Mouse (Mus musculus) left cerebral cortex, postnatal 10 days (tissue): ENCODE measurements around the gene Mrpl43. TPM values are rescaled to one million over a fixed set of nuclear protein-coding genes. Genes with fewer than 3 reads are reported as not detected.
A peak's percentile ranks its signal among the peaks of the same experiment; 100 is the strongest.

Source experiments
- DNase-seq, 2 experiments: peaks; one replicate each; pipeline ENCODE4 v3.0.0; 2021 to 2022; ENCODE audit warnings: low spot score in 2 of 2, mixed read lengths in 1 of 2; ENCODE audit errors: extremely low spot score in 1 of 2
- intact Hi-C: fragments of 180-260 bp; cut with DNase I; formaldehyde crosslinking; loops from one replicate; pipeline ENCODE4 v1.15.1; 2025
- total RNA-seq, 2 experiments: library from RNA; stranded (reverse); gene quantifications; 2 replicates each; pipeline ENCODE4 v1.2.3; 2021

Mrpl43 gene
- total RNA-seq, 2 experiments from 2014 or later, result 48.1 to 50.1 TPM

- intact Hi-C loops, result no loop called here
- no peak for DNase-seq
These were observed 8.2 kb upstream of the Mrpl43 start, which contains the start of gene Lzts2 for GRCm38 (mm10) chr19:45014335-45014971. Lzts2 (plus strand) TSS chr19:45014414.

- intact Hi-C loops, result no loop called here
These were observed 7.5 kb upstream of the Mrpl43 start for GRCm38 (mm10) chr19:45013581-45014225.

GRCm38 (mm10) chr19:45012636-45013035, 6.4 kb upstream of the Mrpl43 start:
- intact Hi-C loops, result no loop called here
- DNase-seq, result no peak

More at GRCm38 (mm10) chr19:45013581-45014225, 7.5 kb upstream of the Mrpl43 start:
- no peak for DNase-seq

- no peak for DNase-seq
- intact Hi-C loops, result no loop called here
These were observed 6.0 kb upstream of the Mrpl43 start for GRCm38 (mm10) chr19:45012219-45012618.

GRCm38 (mm10) chr19:45010646-45011045, 4.4 kb upstream of the Mrpl43 start:
- DNase-seq, result no peak
- intact Hi-C loops, result no loop called here

- intact Hi-C loops, result no loop called here
- peak in 1 of 2 experiments; percentile 43 for DNase-seq
These were observed 1.4 kb upstream of the Mrpl43 start for GRCm38 (mm10) chr19:45007425-45008191.

GRCm38 (mm10) chr19:45007021-45007420, 779 bp upstream of the Mrpl43 start:
- DNase-seq, result peak in 1 of 2 experiments; percentile 43
- intact Hi-C loops, result no loop called here

GRCm38 (mm10) chr19:45005444-45005843, 798 bp downstream of the Mrpl43 start, which contains the start of gene Twnk:
Twnk (plus strand) TSS chr19:45005663.
- DNase-seq, result peak in 1 of 2 experiments; percentile 76
- intact Hi-C loops, result no loop called here

- DNase-seq, result no peak
- intact Hi-C loops, result no loop called here
These were observed 2.3 kb downstream of the Mrpl43 start for GRCm38 (mm10) chr19:45003740-45004516.

- DNase-seq, result no peak
- intact Hi-C loops, result no loop called here
These were observed 3.9 kb downstream of the Mrpl43 start for GRCm38 (mm10) chr19:45002301-45002700.

- no peak for DNase-seq
- intact Hi-C loops, result no loop called here
These were observed 6.6 kb downstream of the Mrpl43 start for GRCm38 (mm10) chr19:44999647-45000046.

- intact Hi-C loops, result no loop called here
- DNase-seq, result no peak
These were observed 8.5 kb downstream of the Mrpl43 start for GRCm38 (mm10) chr19:44997786-44998185.

- DNase-seq, result peak in 1 of 2 experiments; percentile 1
- intact Hi-C loops, result loop anchor here (5.0 kb wide), 1 partner anchor 40 kb away; no protein-coding TSS in a partner anchor
These were observed 13.5 kb downstream of the Mrpl43 start for GRCm38 (mm10) chr19:44992712-44993111.

GRCm38 (mm10) chr19:44992246-44992645, 14.0 kb downstream of the Mrpl43 start:
- peak in 1 of 2 experiments; percentile 47 for DNase-seq
- intact Hi-C loops, result loop anchor here (5.0 kb wide), 1 partner anchor 40 kb away; no protein-coding TSS in a partner anchor

GRCm38 (mm10) chr19:44991031-44991430, 15.2 kb downstream of the Mrpl43 start:
- DNase-seq, result no peak
- intact Hi-C loops, result loop anchor here (5.0 kb wide), 1 partner anchor 41 kb away; no protein-coding TSS in a partner anchor

- intact Hi-C loops, result loop anchor here (5.0 kb wide), 1 partner anchor 42 kb away; no protein-coding TSS in a partner anchor
- DNase-seq, result no peak
These were observed 16.4 kb downstream of the Mrpl43 start for GRCm38 (mm10) chr19:44989567-44990495.

GRCm38 (mm10) chr19:44988831-44989566, 17.2 kb downstream of the Mrpl43 start, which contains the start of gene Sema4g:
Sema4g (plus strand) TSS chr19:44989101.
- peak in 1 of 2 experiments; percentile 69 for DNase-seq

More at GRCm38 (mm10) chr19:44988831-44989566, 17.2 kb downstream of the Mrpl43 start, which contains the start of gene Sema4g:
- intact Hi-C loops, result no loop called here
